Mouse (Mus musculus) heart, postnatal 0 days (tissue): ENCODE measurements at regions not wholly inside any gene's neighbourhood (a gene's known extent, or its start where the extent isn't known, plus 50 kb on each side); places are given as distances from the start of the nearest gene placed in this dataset.

Experiments
- CTCF ChIP-seq: IDR thresholded peaks from 2 replicates; pipeline ENCODE4 v1.5.1; 2016; ENCODE audit warnings: antibody characterized with exemption, control low read depth, low read depth
- EP300 ChIP-seq: IDR thresholded peaks from 2 replicates; pipeline ENCODE4 v1.6.1; 2016; ENCODE audit warnings: antibody characterized with exemption, low read depth

DNA sequence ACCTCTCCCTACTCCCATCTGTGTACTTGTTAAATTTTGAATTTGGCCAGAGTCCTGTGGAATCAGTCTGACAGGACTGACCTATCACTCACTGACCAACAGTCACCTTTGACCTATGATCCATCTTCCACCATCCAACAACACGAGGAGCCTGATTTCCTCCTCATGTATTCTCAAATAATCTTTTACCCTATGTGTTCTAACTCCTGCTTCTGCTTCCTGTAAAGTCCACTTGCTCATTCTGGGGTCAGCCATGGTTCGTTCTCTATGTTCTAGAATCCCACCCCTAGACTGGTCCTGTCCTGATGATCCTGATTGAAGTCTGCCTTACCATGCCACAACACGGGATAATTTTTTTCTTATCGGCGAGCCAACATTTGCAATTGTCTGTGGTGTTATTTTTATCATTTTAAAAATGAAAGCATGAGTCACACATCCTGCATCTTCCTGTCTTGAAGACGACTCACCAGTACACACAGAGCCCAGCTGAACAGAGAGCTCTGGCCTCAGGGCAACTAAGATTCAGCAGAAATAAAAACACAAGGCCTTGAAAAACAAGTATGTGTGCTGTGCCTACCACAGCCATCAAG, 86.8 kb upstream of the Nbea start:
- TF ChIP-seq CTCF (no peak), EP300 (no peak)
